Mouse (Mus musculus) myocyte (in vitro differentiated cells): ENCODE data around the gene Camta1.

Source experiments
- E2F4 ChIP-seq: IDR thresholded peaks from one replicate; pipeline ENCODE4 v1.6.1; 2011; ENCODE audit warnings: mild to moderate bottlenecking, control low read depth, moderate library complexity; ENCODE audit not compliant: insufficient read depth
- MYOD1 ChIP-seq, 3 experiments: IDR thresholded peaks; one replicate each; pipeline ENCODE4 v1.6.1; 2011; ENCODE audit warnings: control low read depth in 2 of 3, low read depth in 2 of 3, mild to moderate bottlenecking in 2 of 3, moderate library complexity in 1 of 3; ENCODE audit not compliant: insufficient read length in 2 of 3, control insufficient read depth in 1 of 3
- POLR2A ChIP-seq: IDR thresholded peaks from one replicate; pipeline ENCODE4 v1.6.1; 2011; ENCODE audit warnings: low read depth, mild to moderate bottlenecking, control low read depth, moderate library complexity; ENCODE audit not compliant: insufficient read length
- REST ChIP-seq: IDR thresholded peaks from one replicate; pipeline ENCODE4 v1.6.1; 2011; ENCODE audit warnings: mild to moderate bottlenecking, control low read depth, moderate library complexity; ENCODE audit not compliant: insufficient read depth, insufficient read length
- TCF3 ChIP-seq: IDR thresholded peaks from one replicate; pipeline ENCODE4 v1.6.1; 2011; ENCODE audit warnings: low read depth, control low read depth; ENCODE audit not compliant: insufficient read length

- TF ChIP-seq MYOD1 (IDR thresholded peaks at IDR 0.05; ENCODE audit: control insufficient read depth in 1 of 3, insufficient read length in 2 of 3, low read depth in 2 of 3) (no peak), TCF3 (no peak), POLR2A (no peak), E2F4 (no peak), REST (no peak)
These were observed 285.2 kb downstream of the Camta1 start for GRCm38 (mm10) chr4:151576291-151577108.
